Mouse (Mus musculus): Measurements from ENCODE around the gene Actr2. TPM values are rescaled to one million over a fixed set of nuclear protein-coding genes. Genes with fewer than 3 reads are reported as not detected.
A peak's percentile ranks its signal among the peaks of the same experiment; 100 is the strongest.

The Actr2 gene
- polyA plus RNA-seq, 1 experiment from 2014 or later: 74.5 TPM

- H3K4me2 ChIP-seq: peak overlapping the region; percentile 55
- 32% methylated on average over 13 of the region's 13 CpGs for WGBS
- 0 out of 2 replicates have a peak overlapping the region, but pooled peaks have one; percentile 34 for H3K9ac ChIP-seq (ENCODE audit: low read depth, low read length)
- H3K36me3 ChIP-seq (ENCODE audit: control insufficient read depth, insufficient read depth, low read length): peaks cover 2% of the 10 kb centered on the region; the same call in 1 of the 2 replicates
- ATAC-seq (replicated peaks; ENCODE audit: low FRiP score) (peak; percentile 81), DNase-seq (ENCODE audit: low spot score) (no peak)
- peak overlapping the region; percentile 7; the same call in 1 of the 2 replicates for H3K4me3 ChIP-seq (ENCODE audit: low read depth, low read length)
- H3K9me3 ChIP-seq (ENCODE audit: control insufficient read depth, low read length): no peaks in the 10 kb centered on the region
- H3K27me3 ChIP-seq (replicated peaks; ENCODE audit: control insufficient read depth, insufficient read depth, low read length): no peaks in the 10 kb centered on the region
- H3K4me1 ChIP-seq (replicated peaks; ENCODE audit: control insufficient read depth, insufficient read depth, low read length): peaks cover 16% of the 10 kb centered on the region
- peak overlapping the region; percentile 67; the same call in 1 of the 2 replicates for H3K27ac ChIP-seq (ENCODE audit: low read depth, low read length)
These were observed 59.7 kb downstream of the Actr2 start for GRCm38 (mm10) chr11:20052814-20053536.

- ATAC-seq (replicated peaks; ENCODE audit: low FRiP score) (no peak), DNase-seq (ENCODE audit: low spot score) (no peak)
- H3K36me3 ChIP-seq (ENCODE audit: control insufficient read depth, insufficient read depth, low read length): no peaks in the 10 kb centered on the region
- no peak overlapping the region for H3K4me3 ChIP-seq (ENCODE audit: low read depth, low read length)
- no peak overlapping the region for H3K4me2 ChIP-seq
- no peaks in the 10 kb centered on the region for H3K9me3 ChIP-seq (ENCODE audit: control insufficient read depth, low read length)
- H3K4me1 ChIP-seq (replicated peaks; ENCODE audit: control insufficient read depth, insufficient read depth, low read length): peaks cover 12% of the 10 kb centered on the region
- H3K27ac ChIP-seq (ENCODE audit: low read depth, low read length): no peak overlapping the region
- 60% methylated on average over 3 of the region's 3 CpGs for WGBS
- no peak overlapping the region for H3K9ac ChIP-seq (ENCODE audit: low read depth, low read length)
- no peaks in the 10 kb centered on the region for H3K27me3 ChIP-seq (replicated peaks; ENCODE audit: control insufficient read depth, insufficient read depth, low read length)
These were observed 67.1 kb downstream of the Actr2 start for GRCm38 (mm10) chr11:20045586-20045985.

GRCm38 (mm10) chr11:20043256-20043655 is 69.5 kb downstream of the Actr2 start:
- ATAC-seq (replicated peaks; ENCODE audit: low FRiP score) (peak; percentile 72), DNase-seq (ENCODE audit: low spot score) (no peak)
- Histone ChIP-seq H3K9ac (ENCODE audit: low read depth, low read length) (no peak overlapping the region), H3K9me3 (ENCODE audit: control insufficient read depth, low read length) (no peaks in the 10 kb centered on the region), H3K36me3 (ENCODE audit: control insufficient read depth, insufficient read depth, low read length) (no peaks in the 10 kb centered on the region), H3K27ac (ENCODE audit: low read depth, low read length) (no peak overlapping the region), H3K4me1 (replicated peaks; ENCODE audit: control insufficient read depth, insufficient read depth, low read length) (peaks cover 12% of the 10 kb centered on the region), H3K4me3 (ENCODE audit: low read depth, low read length) (no peak overlapping the region), H3K27me3 (replicated peaks; ENCODE audit: control insufficient read depth, insufficient read depth, low read length) (no peaks in the 10 kb centered on the region), H3K4me2 (no peak overlapping the region)
- 57% methylated on average over 4 of the region's 4 CpGs for WGBS

GRCm38 (mm10) chr11:20042106-20042505 is 70.6 kb downstream of the Actr2 start:
- DNase-seq (ENCODE audit: low spot score): no peak
- no peak overlapping the region for H3K9ac ChIP-seq (ENCODE audit: low read depth, low read length)
- no peaks in the 10 kb centered on the region for H3K27me3 ChIP-seq (replicated peaks; ENCODE audit: control insufficient read depth, insufficient read depth, low read length)
- H3K9me3 ChIP-seq (ENCODE audit: control insufficient read depth, low read length): no peaks in the 10 kb centered on the region
- H3K27ac ChIP-seq (ENCODE audit: low read depth, low read length): no peak overlapping the region
- no peaks in the 10 kb centered on the region for H3K36me3 ChIP-seq (ENCODE audit: control insufficient read depth, insufficient read depth, low read length)
- H3K4me1 ChIP-seq (replicated peaks; ENCODE audit: control insufficient read depth, insufficient read depth, low read length): peaks cover 12% of the 10 kb centered on the region
- 74% methylated on average over 4 of the region's 4 CpGs for WGBS
- H3K4me2 ChIP-seq: no peak overlapping the region
- H3K4me3 ChIP-seq (ENCODE audit: low read depth, low read length): no peak overlapping the region
- ATAC-seq (replicated peaks; ENCODE audit: low FRiP score): no peak

- no peak overlapping the region for H3K27ac ChIP-seq (ENCODE audit: low read depth, low read length)
- no peak overlapping the region for H3K4me2 ChIP-seq
- H3K4me1 ChIP-seq (replicated peaks; ENCODE audit: control insufficient read depth, insufficient read depth, low read length): peaks cover 12% of the 10 kb centered on the region
- H3K36me3 ChIP-seq (ENCODE audit: control insufficient read depth, insufficient read depth, low read length): no peaks in the 10 kb centered on the region
- WGBS: 46% methylated on average over 6 of the region's 6 CpGs
- ATAC-seq (replicated peaks; ENCODE audit: low FRiP score) (no peak), DNase-seq (ENCODE audit: low spot score) (no peak)
- no peak overlapping the region for H3K9ac ChIP-seq (ENCODE audit: low read depth, low read length)
- no peak overlapping the region for H3K4me3 ChIP-seq (ENCODE audit: low read depth, low read length)
- no peaks in the 10 kb centered on the region for H3K27me3 ChIP-seq (replicated peaks; ENCODE audit: control insufficient read depth, insufficient read depth, low read length)
- H3K9me3 ChIP-seq (ENCODE audit: control insufficient read depth, low read length): no peaks in the 10 kb centered on the region
These were observed 71.4 kb downstream of the Actr2 start for GRCm38 (mm10) chr11:20041164-20041920.

- no peak overlapping the region for H3K27ac ChIP-seq (ENCODE audit: low read depth, low read length)
These were observed 74.0 kb downstream of the Actr2 start for GRCm38 (mm10) chr11:20038723-20039122.

GRCm38 (mm10) chr11:20037739-20038138 is 75.0 kb downstream of the Actr2 start:
- peaks cover 11% of the 10 kb centered on the region for H3K4me1 ChIP-seq (replicated peaks; ENCODE audit: control insufficient read depth, insufficient read depth, low read length)
- WGBS: 83% methylated on average over 4 of the region's 4 CpGs
- no peaks in the 10 kb centered on the region for H3K27me3 ChIP-seq (replicated peaks; ENCODE audit: control insufficient read depth, insufficient read depth, low read length)
- H3K4me3 ChIP-seq (ENCODE audit: low read depth, low read length): no peak overlapping the region
- no peaks in the 10 kb centered on the region for H3K36me3 ChIP-seq (ENCODE audit: control insufficient read depth, insufficient read depth, low read length)
- H3K9ac ChIP-seq (ENCODE audit: low read depth, low read length): no peak overlapping the region
- DNase-seq (ENCODE audit: low spot score): no peak
- no peak overlapping the region for H3K27ac ChIP-seq (ENCODE audit: low read depth, low read length)
- ATAC-seq (replicated peaks; ENCODE audit: low FRiP score): no peak
- no peaks in the 10 kb centered on the region for H3K9me3 ChIP-seq (ENCODE audit: control insufficient read depth, low read length)
- H3K4me2 ChIP-seq: no peak overlapping the region

More at GRCm38 (mm10) chr11:20038723-20039122, 74.0 kb downstream of the Actr2 start:
- Histone ChIP-seq H3K4me1 (replicated peaks; ENCODE audit: control insufficient read depth, insufficient read depth, low read length) (peaks cover 14% of the 10 kb centered on the region), H3K4me2 (no peak overlapping the region), H3K9ac (ENCODE audit: low read depth, low read length) (no peak overlapping the region), H3K27me3 (replicated peaks; ENCODE audit: control insufficient read depth, insufficient read depth, low read length) (no peaks in the 10 kb centered on the region), H3K4me3 (ENCODE audit: low read depth, low read length) (no peak overlapping the region), H3K9me3 (ENCODE audit: control insufficient read depth, low read length) (no peaks in the 10 kb centered on the region), H3K36me3 (ENCODE audit: control insufficient read depth, insufficient read depth, low read length) (no peaks in the 10 kb centered on the region)
- ATAC-seq (replicated peaks; ENCODE audit: low FRiP score): no peak
- WGBS: 52% methylated on average over 8 of the region's 8 CpGs
- DNase-seq (ENCODE audit: low spot score): no peak

- WGBS: 91% methylated on average over 7 of the region's 7 CpGs
- ATAC-seq (replicated peaks; ENCODE audit: low FRiP score): peak; percentile 18; the same call in 1 of the 2 replicates
These were observed 76.7 kb downstream of the Actr2 start for GRCm38 (mm10) chr11:20035972-20036371.

More at GRCm38 (mm10) chr11:20035972-20036371, 76.7 kb downstream of the Actr2 start:
- H3K36me3 ChIP-seq (ENCODE audit: control insufficient read depth, insufficient read depth, low read length): no peaks in the 10 kb centered on the region
- H3K4me3 ChIP-seq (ENCODE audit: low read depth, low read length): no peak overlapping the region
- DNase-seq (ENCODE audit: low spot score): no peak
- peaks cover 3% of the 10 kb centered on the region; the same call in 1 of the 2 replicates for H3K4me1 ChIP-seq (replicated peaks; ENCODE audit: control insufficient read depth, insufficient read depth, low read length)
- H3K4me2 ChIP-seq: no peak overlapping the region
- H3K27me3 ChIP-seq (replicated peaks; ENCODE audit: control insufficient read depth, insufficient read depth, low read length): no peaks in the 10 kb centered on the region
- no peak overlapping the region for H3K9ac ChIP-seq (ENCODE audit: low read depth, low read length)
- H3K9me3 ChIP-seq (ENCODE audit: control insufficient read depth, low read length): no peaks in the 10 kb centered on the region
- H3K27ac ChIP-seq (ENCODE audit: low read depth, low read length): no peak overlapping the region
